In genomic region chr11:8664393-8664743, GRCm38 (mm10) we compare ENCODE assay signal across 7 mouse cellular contexts. TPM values are rescaled to one million over a fixed set of nuclear protein-coding genes. Genes with fewer than 3 reads are reported as not detected.
DNase-seq lines count a peak whose midpoint lies in the region; ATAC-seq and TF ChIP-seq lines count a peak whose summit lies in the region.

TSS of gene Tns3 (minus strand) at chr11:8664535.

- H3K9ac ChIP-seq in embryonic facial prominence, embryonic 13.5 days = peak within 1 kb of the TSS; percentile 97
- H3K9ac ChIP-seq in heart, postnatal 0 days (replicated peaks; ENCODE audit: low read depth, low read length) = peak within 1 kb of the TSS; percentile 78

- peak; percentile 48 for DNase-seq in 3T3-L1 (ENCODE audit: low read depth, low spot score)
- DNase-seq in Muller cell, postnatal 12 days (ENCODE audit: inconsistent ontology term) = peak; percentile 78
- DNase-seq in heart, postnatal 0 days (ENCODE audit: low spot score) = peak; percentile 46
- peak; percentile 68 to 88 for DNase-seq in kidney, postnatal 36 days
- DNase-seq in lung, adult 18-20 months = peak; percentile 54 to 63

- TF ChIP-seq CTCF in heart, postnatal 0 days (IDR thresholded peaks at IDR 0.05; ENCODE audit: low read depth) = peak; percentile 25

- ATAC-seq in embryonic facial prominence, embryonic 13.5 days (ENCODE audit: insufficient number of reproducible peaks, insufficient read depth, low FRiP score, low TSS enrichment, low read depth) = peak; percentile 53; the same call in 1 of the 2 replicates
- peak; percentile 79 for ATAC-seq in heart, postnatal 0 days (ENCODE audit: insufficient read depth, low read depth)
- peak; percentile 39 for ATAC-seq in neutrophil, adult 5-6 weeks (ENCODE audit: extremely low read depth, insufficient number of reproducible peaks, low FRiP score, poor library complexity, severe bottlenecking)

- peak within 1 kb of the TSS; percentile 87 for H3K4me2 ChIP-seq in embryonic facial prominence, embryonic 13.5 days
- peak within 1 kb of the TSS; percentile 92 for H3K4me2 ChIP-seq in heart, postnatal 0 days (ENCODE audit: low read depth, low read length)

- peak within 1 kb of the TSS; percentile 90 for H3K27ac ChIP-seq in embryonic facial prominence, embryonic 13.5 days
- peak within 1 kb of the TSS; percentile 83 for H3K27ac ChIP-seq in heart, postnatal 0 days (ENCODE audit: low read depth)

- H3K4me3 ChIP-seq in embryonic facial prominence, embryonic 13.5 days = peak within 1 kb of the TSS; percentile 79
- H3K4me3 ChIP-seq in heart, postnatal 0 days (ENCODE audit: low read depth, low read length) = peak within 1 kb of the TSS; percentile 70

- H3K36me3 ChIP-seq in embryonic facial prominence, embryonic 13.5 days = no peaks in the 10 kb centered on the region
- no peaks in the 10 kb centered on the region for H3K36me3 ChIP-seq in heart, postnatal 0 days (replicated peaks; ENCODE audit: control insufficient read depth, insufficient read depth, low read length)

- H3K27me3 ChIP-seq in embryonic facial prominence, embryonic 13.5 days = no peaks in the 10 kb centered on the region
- 0 out of 2 replicates have a peak, but pooled peaks cover 6% of the 10 kb centered on the region for H3K27me3 ChIP-seq in heart, postnatal 0 days (ENCODE audit: control insufficient read depth, insufficient read depth, low read length)

- peaks cover 54% of the 10 kb centered on the region for H3K4me1 ChIP-seq in embryonic facial prominence, embryonic 13.5 days
- H3K4me1 ChIP-seq in heart, postnatal 0 days (ENCODE audit: control insufficient read depth, insufficient read depth) = peaks cover 12% of the 10 kb centered on the region; the same call in 1 of the 2 replicates

- TF ChIP-seq EP300 in heart, postnatal 0 days (IDR thresholded peaks at IDR 0.05; ENCODE audit: low read depth) = no peak

- WGBS in embryonic facial prominence, embryonic 13.5 days = under 1% methylated on average over 37 of the region's 37 CpGs
- WGBS in heart, postnatal 0 days = under 1% methylated on average over 36 of the region's 37 CpGs

- H3K9me3 ChIP-seq in embryonic facial prominence, embryonic 13.5 days = no peaks in the 10 kb centered on the region
- 0 out of 2 replicates have a peak, but pooled peaks cover 3% of the 10 kb centered on the region for H3K9me3 ChIP-seq in heart, postnatal 0 days (replicated peaks; ENCODE audit: control insufficient read depth, low read length)

RNA-seq across cellular contexts. Expression of gene Tns3, which starts in this region (rescaled TPM):
- 35.0 and 35.5 TPM in 2 replicates for polyA plus RNA-seq in embryonic facial prominence, embryonic 13.5 days (2015; fragmentation: Nextera tagmentation; extraction: Ambion mirVana)
- total RNA-seq in heart, postnatal 0 days (2014; rRNA removed; ENCODE audit: low replicate concordance) = 31.7 and 90.2 TPM in 2 replicates
- 7.6 and 7.9 TPM in 2 replicates for polyA plus RNA-seq in heart, postnatal 0 days (2015; fragmentation: Nextera tagmentation; extraction: Ambion mirVana)
- 5.8 and 6.9 TPM in 2 replicates for total RNA-seq in neutrophil, adult 5-6 weeks (2017)

Comparison
In these comparisons a context has a peak if more than half of its experiments do, and no peak if none do; other contexts are left out.
1. Peak in every context shown above with its lines: DNase-seq, ATAC-seq, H3K4me3 ChIP-seq and H3K27ac ChIP-seq.